Mouse (Mus musculus) liver, embryonic 14.5 days (tissue): Measurements from ENCODE around the gene Mbnl1. TPM values are rescaled to one million over a fixed set of nuclear protein-coding genes. Genes with fewer than 3 reads are reported as not detected.
A peak's percentile ranks its signal among the peaks of the same experiment; 100 is the strongest.

Experiments
- ATAC-seq: fragments of 200-750 bp; cut with Nextera tagmentation; 2 replicates; pipeline ENCODE4 v1.8.0; 2017; ENCODE audit warnings: moderate number of reproducible peaks, mild to moderate bottlenecking, moderate library complexity; ENCODE audit not compliant: insufficient read depth
- DNase-seq, 3 experiments: peaks; one replicate each; pipeline ENCODE4 v3.0.0-alpha.2; 2012 to 2013; ENCODE audit warnings: low read depth in 3 of 3, low spot score in 3 of 3
- H3K27ac ChIP-seq: fragments of 300-500 bp; sonication (generic); 2 replicates; pipeline ENCODE4 v1.5.1; 2014; ENCODE audit warnings: moderate library complexity, mild to moderate bottlenecking, control low read depth, inconsistent platforms
- H3K27me3 ChIP-seq: fragments of 300-500 bp; sonication (generic); 2 replicates; pipeline ENCODE4 v1.6.1; 2014; ENCODE audit warnings: mild to moderate bottlenecking, low read length, moderate library complexity; ENCODE audit not compliant: control insufficient read depth, insufficient read depth
- H3K36me3 ChIP-seq: fragments of 300-500 bp; sonication (generic); replicated peaks from 2 replicates; pipeline ENCODE4 v1.6.1; 2014; ENCODE audit warnings: low read depth; ENCODE audit not compliant: control insufficient read depth, insufficient read depth
- H3K4me1 ChIP-seq, 2 experiments: fragments of 200-500 bp in 1 of 2; fragments of 300-500 bp in 1 of 2; sonication (generic) in 1 of 2; replicated peaks; 2 replicates each; pipeline ENCODE4 v1.6.1; 2012 to 2014; ENCODE audit warnings: antibody characterized with exemption in 1 of 2, inconsistent platforms in 1 of 2, low read length in 1 of 2; ENCODE audit not compliant: control insufficient read depth in 2 of 2, insufficient read depth in 2 of 2
- H3K4me2 ChIP-seq: fragments of 300-500 bp; sonication (generic); 2 replicates; pipeline ENCODE4 v1.6.1; 2014; ENCODE audit warnings: low read depth, mild to moderate bottlenecking, control low read depth, moderate library complexity
- H3K4me3 ChIP-seq, 2 experiments: fragments of 200-500 bp in 1 of 2; fragments of 300-500 bp in 1 of 2; sonication (generic) in 1 of 2; 2 replicates each; pipeline ENCODE4 v1.5.1; 2012 to 2014; ENCODE audit warnings: low read depth in 2 of 2, low read length in 2 of 2, mild to moderate bottlenecking in 2 of 2, control low read depth in 1 of 2, inconsistent platforms in 1 of 2, moderate library complexity in 1 of 2; ENCODE audit not compliant: insufficient read depth in 1 of 2
- H3K9ac ChIP-seq: fragments of 300-500 bp; sonication (generic); replicated peaks from 2 replicates; pipeline ENCODE4 v1.6.1; 2014; ENCODE audit warnings: mild to moderate bottlenecking, control low read depth, moderate library complexity
- H3K9me3 ChIP-seq: fragments of 300-500 bp; sonication (generic); 2 replicates; pipeline ENCODE4 v1.6.1; 2016; ENCODE audit warnings: low read length, mixed read lengths; ENCODE audit not compliant: control insufficient read depth
- CTCF ChIP-seq: IDR thresholded peaks from 2 replicates; pipeline ENCODE4 v1.5.1; 2016; ENCODE audit warnings: antibody characterized with exemption, low read depth, control low read depth
- EP300 ChIP-seq: IDR thresholded peaks from 2 replicates; pipeline ENCODE4 v1.6.1; 2016; ENCODE audit warnings: antibody characterized with exemption, low read depth
- WGBS: fragments of 180-500 bp; shearing (Covaris S2); extraction: QIAGEN DNeasy Blood & Tissue Kit; methylation state at CpG from one replicate; pipeline ENCODE4 v1.1.7; 2014; ENCODE audit not compliant: insufficient replicate concordance; 5-methylcytosine and 5-hydroxymethylcytosine counted together
- polyA plus RNA-seq, 2 experiments: library from polyadenylated mRNA; depleted of rRNA in 1 of 2; stranded (reverse) in 1 of 2; unstranded in 1 of 2; fragments of >200 nt; fragmentation: Nextera tagmentation in 1 of 2; extraction: Ambion mirVana in 1 of 2; gene quantifications; 2 replicates each; pipeline versions ENCODE4 v1.2.1 to v1.2.3; 2012 to 2014

Mbnl1 gene
- polyA plus RNA-seq, 2 experiments, result 32.9 to 128 TPM

DNA sequence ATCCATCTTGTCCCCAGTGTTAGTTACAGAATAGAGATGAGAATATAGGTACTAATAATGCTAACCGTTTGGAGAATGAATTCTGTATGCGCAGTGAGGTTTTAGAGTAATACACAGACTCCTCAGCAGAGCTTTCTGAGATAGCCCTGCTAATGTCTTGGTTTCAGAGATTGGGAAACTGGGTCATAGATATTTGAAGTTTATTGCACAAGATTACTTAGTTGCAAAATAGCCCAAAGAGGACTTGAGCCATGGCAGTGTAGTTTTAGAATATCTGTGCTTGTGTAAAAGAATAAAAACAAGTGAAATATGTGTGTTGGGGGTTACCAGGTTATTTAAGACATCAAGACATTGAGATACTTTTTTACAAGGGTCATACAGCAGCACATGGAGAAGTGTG, 35.3 kb downstream of the Mbnl1 start:
- Histone ChIP-seq H3K4me3 (no peak overlapping the region), H3K9me3 (no peaks in the 10 kb centered on the region), H3K9ac (no peak overlapping the region), H3K27ac (no peak overlapping the region), H3K4me1 (peaks cover 16 to 32% of the 10 kb centered on the region in 2 experiments), H3K36me3 (no peaks in the 10 kb centered on the region; the same call in 1 of the 2 replicates), H3K27me3 (no peaks in the 10 kb centered on the region), H3K4me2 (no peak overlapping the region)
- WGBS, result 79% methylated on average over 2 of the region's 2 CpGs
- ATAC-seq (no peak), DNase-seq (no peak)
- no peak for TF ChIP-seq CTCF
- TF ChIP-seq EP300, result no peak

DNA sequence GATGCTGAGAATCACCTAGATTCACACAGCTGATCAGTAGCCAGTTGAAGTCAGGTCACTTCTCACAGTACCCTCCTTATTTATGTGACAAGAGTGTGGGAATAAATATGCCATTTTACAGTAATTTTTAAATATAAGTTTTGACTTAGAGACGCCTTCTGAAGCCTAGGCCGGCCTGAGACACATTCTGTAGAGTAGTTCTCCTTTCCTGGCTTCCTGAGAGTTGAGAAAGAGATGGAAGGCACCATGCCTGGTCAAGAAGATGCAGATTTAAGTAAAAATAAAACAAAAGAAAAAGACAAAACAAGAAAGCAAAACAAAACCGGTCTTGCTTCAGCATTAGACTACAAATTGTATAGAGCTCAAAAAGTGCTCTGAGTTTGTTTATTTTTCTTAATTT, 38.6 kb downstream of the Mbnl1 start:
- H3K4me3 ChIP-seq, result no peak overlapping the region
- H3K9ac ChIP-seq, result no peak overlapping the region
- H3K27me3 ChIP-seq, result no peaks in the 10 kb centered on the region
- H3K27ac ChIP-seq, result no peak overlapping the region
- 58% methylated on average over 3 of the region's 3 CpGs for WGBS
- no peak overlapping the region for H3K4me2 ChIP-seq
- ATAC-seq (no peak), DNase-seq (no peak)
- H3K36me3 ChIP-seq, result no peaks in the 10 kb centered on the region
- no peaks in the 10 kb centered on the region for H3K9me3 ChIP-seq
- TF ChIP-seq EP300 (no peak), CTCF (no peak)
- H3K4me1 ChIP-seq, result peaks cover 8 to 29% of the 10 kb centered on the region in 2 experiments

- H3K4me3 ChIP-seq, result no peak overlapping the region
- 54% methylated on average over 7 of the region's 7 CpGs for WGBS
- no peak overlapping the region for H3K9ac ChIP-seq
- no peak overlapping the region for H3K27ac ChIP-seq
- H3K27me3 ChIP-seq, result no peaks in the 10 kb centered on the region
- H3K4me2 ChIP-seq, result no peak overlapping the region
- no peak for ATAC-seq
- H3K4me1 ChIP-seq, result peaks cover 14 to 27% of the 10 kb centered on the region in 2 experiments
- DNase-seq, result no peak
- H3K9me3 ChIP-seq, result no peaks in the 10 kb centered on the region
- TF ChIP-seq CTCF (no peak), EP300 (no peak)
- H3K36me3 ChIP-seq, result no peaks in the 10 kb centered on the region
These were observed 40.7 kb downstream of the Mbnl1 start for GRCm38 (mm10) chr3:60513337-60513736.

DNA sequence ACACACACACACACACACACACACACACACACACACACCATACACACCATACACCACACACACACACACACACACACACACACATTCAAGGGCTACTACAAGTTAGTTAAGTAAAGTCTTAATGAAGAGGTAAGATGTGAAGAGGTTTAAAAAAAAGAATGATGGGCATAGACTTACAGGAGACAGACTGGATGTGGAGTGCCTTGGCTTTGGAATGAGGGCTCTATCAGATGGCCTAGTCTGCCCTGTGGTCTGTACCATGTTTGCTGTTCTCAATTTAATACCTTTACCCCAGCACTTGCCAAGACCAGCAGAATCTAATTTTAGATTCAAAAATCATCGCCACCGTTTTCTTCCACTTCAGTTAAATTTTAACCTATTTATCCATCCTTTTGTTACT, 41.1 kb downstream of the Mbnl1 start:
- WGBS, result 58% methylated on average over 2 of the region's 2 CpGs
- ATAC-seq, result no peak
- DNase-seq, result no peak
- no peak overlapping the region for H3K27ac ChIP-seq
- H3K4me1 ChIP-seq, result peaks cover 14 to 25% of the 10 kb centered on the region in 2 experiments
- no peak for TF ChIP-seq EP300
- TF ChIP-seq CTCF, result no peak
- H3K4me2 ChIP-seq, result no peak overlapping the region
- H3K9me3 ChIP-seq, result no peaks in the 10 kb centered on the region
- no peak overlapping the region for H3K9ac ChIP-seq
- H3K27me3 ChIP-seq, result no peaks in the 10 kb centered on the region
- no peak overlapping the region for H3K4me3 ChIP-seq
- H3K36me3 ChIP-seq, result no peaks in the 10 kb centered on the region

GRCm38 (mm10) chr3:60515430-60515829, 42.8 kb downstream of the Mbnl1 start:
- ATAC-seq (peak; percentile 39; the same call in 1 of the 2 replicates), DNase-seq (no peak)
- no peaks in the 10 kb centered on the region for H3K9me3 ChIP-seq
- H3K27me3 ChIP-seq, result no peaks in the 10 kb centered on the region
- H3K4me3 ChIP-seq, result no peak overlapping the region
- H3K4me2 ChIP-seq, result no peak overlapping the region
- TF ChIP-seq CTCF (no peak), EP300 (no peak)
- peaks cover 14 to 19% of the 10 kb centered on the region in 2 experiments for H3K4me1 ChIP-seq
- peak overlapping the region; percentile 26; the same call in 1 of the 2 replicates for H3K27ac ChIP-seq
- H3K36me3 ChIP-seq, result no peaks in the 10 kb centered on the region
- H3K9ac ChIP-seq, result no peak overlapping the region
